Mouse (Mus musculus) thymus, postnatal 0 days (tissue): ENCODE data around the gene Sox12. TPM values are rescaled to one million over a fixed set of nuclear protein-coding genes. Genes with fewer than 3 reads are reported as not detected.
"Not testable (repeated sequence)": the region's sequence is repeated elsewhere in the genome, so short reads cannot be mapped to it uniquely, and the experiment has no call there.

Experiments used
- DNase-seq: peaks from one replicate; pipeline ENCODE4 v3.0.0-alpha.2; 2015; ENCODE audit warnings: low spot score
- polyA plus RNA-seq: library from polyadenylated mRNA; unstranded; fragments of >200 nt; fragmentation: Nextera tagmentation; extraction: Ambion mirVana; gene quantifications from 2 replicates; pipeline ENCODE4 v1.2.1, GENCODE M21; 2015

The Sox12 gene
- 0.91 and 1.2 TPM in 2 replicates for polyA plus RNA-seq

- peak; percentile 90 for DNase-seq
Measured at GRCm38 (mm10) chr2:152397680-152398435, at the start of gene Sox12. Sox12 (minus strand) TSS chr2:152398063.

DNA sequence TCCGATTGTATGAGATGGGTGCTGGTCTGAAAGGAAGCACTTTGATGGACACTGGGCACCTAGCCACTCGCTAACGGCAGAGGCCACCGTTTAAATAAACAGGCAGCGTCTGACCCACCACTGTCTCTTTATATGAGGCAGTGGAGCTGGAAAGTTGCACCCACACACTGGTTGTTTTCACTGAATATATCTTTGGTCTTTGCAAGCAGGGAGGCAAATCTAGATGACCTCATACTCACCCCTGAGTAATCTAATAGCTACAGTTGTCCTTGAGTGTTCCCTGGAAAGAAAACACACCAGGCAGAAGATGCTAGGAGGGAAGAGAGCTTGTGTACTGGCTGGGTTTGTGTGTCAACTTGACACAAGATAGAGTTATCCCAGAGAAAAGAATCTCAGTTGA is 49.6 kb upstream of the Sox12 start:
- no peak for DNase-seq

GRCm38 (mm10) chr2:152446642-152447041 is 48.8 kb upstream of the Sox12 start:
- DNase-seq = no peak

- no peak for DNase-seq
Measured at GRCm38 (mm10) chr2:152443281-152443680, 45.4 kb upstream of the Sox12 start.

- no peak for DNase-seq
Measured at GRCm38 (mm10) chr2:152442322-152442721, 44.5 kb upstream of the Sox12 start.

GRCm38 (mm10) chr2:152439833-152440232 is 42.0 kb upstream of the Sox12 start:
- DNase-seq = no peak

- peak; percentile 10 for DNase-seq
Measured at GRCm38 (mm10) chr2:152438963-152439362, 41.1 kb upstream of the Sox12 start.

DNA sequence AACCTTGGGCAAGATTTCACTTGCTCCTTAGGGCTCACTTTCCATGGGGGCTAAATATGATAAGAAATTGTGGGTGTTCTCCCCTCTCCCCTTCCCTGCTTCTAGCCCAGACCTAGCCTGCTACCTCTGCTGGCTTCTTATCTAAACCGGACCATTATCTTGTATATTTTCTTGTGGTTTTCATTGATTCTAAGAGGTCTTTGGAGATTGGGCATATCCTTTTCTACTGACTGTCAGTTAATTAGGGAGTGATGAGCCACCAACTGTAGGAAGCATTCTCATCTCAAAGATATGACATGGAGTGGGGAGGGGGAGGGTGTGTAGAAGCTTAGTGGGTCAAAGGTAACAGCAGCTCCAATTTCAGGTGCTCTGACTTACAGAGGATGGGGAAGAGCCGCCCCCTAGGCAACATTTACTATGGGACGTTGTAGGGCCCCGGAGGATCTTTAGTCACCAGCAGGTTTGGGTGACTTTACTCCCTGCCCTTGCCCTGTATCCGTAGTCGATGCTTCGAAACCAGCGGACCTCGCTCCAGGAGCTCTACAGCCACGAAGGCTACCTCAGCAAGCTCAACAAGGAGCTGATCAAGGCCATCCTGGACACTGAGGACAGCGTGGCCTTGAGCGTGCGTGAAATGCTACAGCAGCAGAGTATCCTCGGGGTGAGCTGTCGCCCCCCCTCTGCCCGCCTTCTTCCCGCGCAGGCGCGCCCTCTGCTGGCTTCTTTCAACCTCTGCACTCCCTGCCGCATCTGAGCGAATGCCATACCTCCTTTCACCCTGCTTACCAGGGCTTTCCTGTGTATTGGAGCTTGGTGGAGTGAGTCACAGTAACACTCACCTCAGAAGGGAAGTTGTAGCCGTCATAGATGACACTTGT is 39.4 kb upstream of the Sox12 start:
- peak; percentile 82 for DNase-seq

DNA sequence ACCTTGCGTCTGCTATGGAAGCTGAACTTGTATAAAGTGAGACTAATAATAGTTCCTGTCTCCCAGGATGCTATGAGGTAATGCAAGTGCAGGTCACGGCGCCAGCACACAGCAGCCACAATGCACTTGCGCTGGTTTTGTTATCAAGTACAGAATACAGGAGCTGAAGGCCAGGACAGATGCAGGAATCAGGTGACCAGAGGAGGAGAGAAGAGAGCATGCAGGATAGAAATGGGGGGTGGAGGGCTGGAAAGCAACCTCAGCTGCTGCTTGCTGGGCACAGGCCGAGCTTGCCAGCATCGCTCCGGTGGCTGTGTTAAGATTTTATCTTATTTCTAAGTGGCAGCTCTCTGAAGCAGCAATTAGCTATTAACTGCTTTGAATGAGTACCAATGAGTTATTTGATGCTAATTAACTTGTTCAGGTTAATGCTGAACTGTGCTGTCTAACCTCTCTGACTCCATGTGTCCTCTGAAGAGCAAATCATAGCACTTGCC is 38.6 kb upstream of the Sox12 start:
- no peak for DNase-seq

- not testable (repeated sequence) for DNase-seq
Measured at GRCm38 (mm10) chr2:152428481-152428880, 30.6 kb upstream of the Sox12 start.

DNA sequence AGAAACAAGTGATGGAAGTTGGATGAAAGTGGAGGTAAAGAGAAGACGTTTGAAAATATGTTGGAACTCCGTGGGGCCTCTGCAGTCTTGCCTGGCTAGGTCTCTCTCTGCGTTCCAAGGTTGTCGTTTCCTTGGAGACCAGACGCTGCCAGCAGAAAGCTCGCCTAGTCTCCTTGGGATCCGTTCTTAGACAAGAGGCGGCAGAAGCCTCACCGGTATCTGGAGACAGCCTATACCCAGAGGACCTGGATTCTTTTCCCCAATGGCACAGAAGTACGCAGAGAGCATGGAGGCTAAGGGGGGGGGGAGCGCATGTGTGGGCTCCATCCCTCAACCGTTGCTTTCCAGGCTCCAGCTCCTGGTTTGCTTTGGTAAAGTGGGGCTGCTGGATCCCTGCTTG is 29.6 kb upstream of the Sox12 start:
- DNase-seq = no peak

- DNase-seq = no peak
Measured at GRCm38 (mm10) chr2:152415786-152416185, 17.9 kb upstream of the Sox12 start.

DNA sequence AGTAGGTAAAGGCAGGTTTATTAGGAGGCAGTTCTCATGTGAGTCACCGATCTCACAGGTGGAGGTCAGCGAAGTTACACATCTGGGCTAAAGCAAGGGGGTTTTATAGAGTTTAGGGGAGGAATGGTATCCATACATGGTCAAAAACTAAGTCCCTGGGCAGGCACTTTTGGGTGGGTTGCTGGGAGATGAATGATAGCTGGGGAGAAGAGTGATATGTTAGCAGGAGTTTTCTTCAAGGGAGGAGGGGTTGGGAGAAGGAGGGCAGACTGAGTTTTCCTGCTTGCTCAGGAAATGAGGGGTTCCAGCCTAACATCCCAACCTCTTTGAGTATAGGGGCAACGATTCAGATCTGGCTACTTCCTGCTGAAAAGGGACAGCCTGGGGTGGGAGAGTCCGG is 17.4 kb upstream of the Sox12 start, which contains the start of gene 6820408C15Rik:
TSS of gene 6820408C15Rik (plus strand) at position 301 of the 400 bp plus-strand sequence.
- DNase-seq = no peak

DNA sequence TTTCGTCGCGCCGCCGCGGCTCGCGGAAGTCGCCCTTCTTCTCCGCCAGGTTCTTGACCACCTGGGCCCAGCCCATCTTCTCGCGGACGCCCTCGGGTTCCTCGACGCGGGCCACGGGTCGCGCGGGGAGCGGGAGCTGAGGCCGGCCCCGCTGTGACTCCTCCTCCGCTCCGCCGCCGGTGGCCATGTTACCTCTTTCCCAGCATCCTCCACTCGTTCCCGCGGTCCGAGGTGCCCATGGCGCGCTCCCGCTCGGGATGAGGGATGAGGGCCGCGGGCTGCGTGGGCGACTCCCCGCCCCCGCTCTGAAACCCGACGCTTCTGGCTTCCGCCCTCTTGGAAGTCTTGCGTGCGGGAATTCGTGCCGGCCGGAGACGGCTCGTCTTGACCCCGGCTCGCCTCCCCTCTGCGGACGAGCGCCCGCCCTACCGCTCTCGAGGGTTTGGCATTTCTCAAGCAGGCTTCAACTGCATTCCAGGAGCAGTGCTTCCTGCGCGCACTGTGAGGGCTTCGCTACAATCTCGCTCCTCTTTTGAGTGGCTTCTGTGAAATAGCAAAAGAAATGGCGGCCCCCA is 16.8 kb upstream of the Sox12 start, which contains the start of gene Zcchc3:
TSS of gene Zcchc3 (minus strand) at position 437 of the 575 bp plus-strand sequence.
- peak; percentile 24 for DNase-seq

DNA sequence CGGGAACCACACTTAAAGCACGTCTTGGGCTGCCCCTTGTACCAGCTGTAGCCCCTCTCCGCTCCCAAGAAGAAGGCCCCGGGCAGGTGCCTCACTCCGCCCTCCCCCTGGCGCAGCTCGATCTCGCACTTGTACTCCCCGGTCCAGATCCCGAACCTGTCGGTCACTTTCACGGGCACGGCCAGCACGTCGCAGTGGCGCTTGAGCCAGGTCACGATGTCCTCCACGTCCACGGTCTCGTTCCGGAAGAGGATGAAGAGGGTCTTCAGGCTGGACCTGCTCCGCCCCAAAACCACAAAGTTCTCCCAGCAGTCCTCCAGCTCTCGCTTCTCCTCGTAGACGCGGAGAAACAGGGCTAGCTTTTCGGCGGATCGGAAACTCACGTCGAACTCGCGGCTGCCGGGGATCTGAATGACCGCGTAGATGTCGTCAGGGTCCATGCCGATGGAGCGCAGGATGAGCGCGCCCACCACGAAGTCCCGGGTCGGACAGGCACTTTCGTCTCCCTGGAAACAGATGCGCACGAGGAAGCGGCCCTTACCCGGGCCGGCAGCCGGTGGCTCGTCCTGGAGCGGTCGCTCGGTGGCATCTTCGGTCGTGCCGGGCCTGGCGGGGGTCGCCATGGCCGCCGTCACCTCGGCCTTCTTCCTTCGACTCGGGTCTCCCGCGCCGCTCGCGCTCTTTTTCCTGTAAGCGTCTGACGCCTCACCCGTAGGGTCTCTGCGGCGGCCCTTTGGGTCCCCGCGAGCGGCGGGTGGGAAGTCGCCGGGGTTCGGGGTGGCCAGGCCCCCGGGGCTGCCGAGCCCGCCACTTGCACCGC is 16.1 kb upstream of the Sox12 start:
- no peak for DNase-seq

- DNase-seq = no peak
Measured at GRCm38 (mm10) chr2:152413158-152413764, 15.4 kb upstream of the Sox12 start.

DNA sequence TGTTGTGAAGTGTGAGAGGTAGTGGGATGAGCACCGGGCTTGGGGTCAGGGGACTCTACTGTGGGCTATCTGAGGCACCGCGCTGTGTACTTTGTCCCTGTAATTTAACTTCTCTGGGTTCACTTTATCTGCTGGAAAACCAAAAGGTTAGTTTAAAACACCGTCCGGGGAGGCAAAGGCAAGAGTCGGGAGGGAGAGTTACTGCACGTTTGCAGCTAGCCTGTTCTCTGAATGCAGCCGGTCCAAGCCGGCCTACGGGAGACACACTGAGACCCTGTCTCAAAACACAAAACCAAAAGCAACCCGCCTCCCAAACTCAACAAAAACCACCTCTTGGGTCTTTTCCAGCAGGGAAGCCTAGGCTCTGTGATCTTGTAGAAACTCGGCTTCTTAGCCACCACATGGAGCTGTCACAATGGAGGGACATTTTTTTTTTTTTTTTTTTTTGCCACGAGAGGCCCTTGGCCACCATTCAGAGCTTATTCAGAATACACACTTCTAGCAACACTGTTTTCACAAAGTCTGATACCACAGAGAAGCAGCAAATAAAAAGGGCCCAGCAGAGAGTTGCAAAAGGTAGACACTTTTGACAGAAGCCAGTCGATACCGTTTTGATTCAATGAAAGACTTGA is 14.8 kb upstream of the Sox12 start:
- no peak for DNase-seq

DNA sequence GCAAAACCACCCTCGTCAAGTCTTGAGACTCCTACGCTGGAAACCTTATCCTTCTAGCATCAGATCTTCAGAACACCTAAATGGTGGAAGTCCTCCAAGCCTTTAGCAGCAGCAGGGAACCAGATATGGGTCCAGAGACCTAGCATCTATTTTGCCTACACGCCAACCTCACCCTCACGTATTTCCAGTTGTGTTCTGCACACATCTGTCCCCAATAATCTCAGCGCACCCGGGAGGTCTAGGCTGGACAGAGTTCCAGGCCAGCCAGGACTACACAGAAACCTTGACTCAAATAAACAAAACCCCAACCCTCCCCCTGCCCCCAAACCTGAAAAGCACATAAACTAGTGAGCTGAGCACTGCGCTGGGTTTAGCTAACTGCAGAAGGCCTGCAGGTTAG is 13.6 kb upstream of the Sox12 start:
- no peak for DNase-seq

GRCm38 (mm10) chr2:152410971-152411371 is 13.1 kb upstream of the Sox12 start:
- no peak for DNase-seq

GRCm38 (mm10) chr2:152409781-152410180 is 11.9 kb upstream of the Sox12 start:
- no peak for DNase-seq
